Mouse (Mus musculus): ENCODE data around the gene Mgp. TPM values are rescaled to one million over a fixed set of nuclear protein-coding genes. Genes with fewer than 3 reads are reported as not detected.

The Mgp gene
- polyA plus RNA-seq, 1 experiment from 2014 or later, result 4.2 TPM

- 83% methylated on average over 1 of the region's 2 CpGs for WGBS
- Histone ChIP-seq H3K27ac (replicated peaks) (0 out of 2 replicates have a peak overlapping the region, but pooled peaks have one; percentile 66), H3K4me3 (no peak overlapping the region; the same call in 1 of the 2 replicates)
These were observed 37.2 kb upstream of the Mgp start for GRCm38 (mm10) chr6:136912751-136913265.

DNA sequence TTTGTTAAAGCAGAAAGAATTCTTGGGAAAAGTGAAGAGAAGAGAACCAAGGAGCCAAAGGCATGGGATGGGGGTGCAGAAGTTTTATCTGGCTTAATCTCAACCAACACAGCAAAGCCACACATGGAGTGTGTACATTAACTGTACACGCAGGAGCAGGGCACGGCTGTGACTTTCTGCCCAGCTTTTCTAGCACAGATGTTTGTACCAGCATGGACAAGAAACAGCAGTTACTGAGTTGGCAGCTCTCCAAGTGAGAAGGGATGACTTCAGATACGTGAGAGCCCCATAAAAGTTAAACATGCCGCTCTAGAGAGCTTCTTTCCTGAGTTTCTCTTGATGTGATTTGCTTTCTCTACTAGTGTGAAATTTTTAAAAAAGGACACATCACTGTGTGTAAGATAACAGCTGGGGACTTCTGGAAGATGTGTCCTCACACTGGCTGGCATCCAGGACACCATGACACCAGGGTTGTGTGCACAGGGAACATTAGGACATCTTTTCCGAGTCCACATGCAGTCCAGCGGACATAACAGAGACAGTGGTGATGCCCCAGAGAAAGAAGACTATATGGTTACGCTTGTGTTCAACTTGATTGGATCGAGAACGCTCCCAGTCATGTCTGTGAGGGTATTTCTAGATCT, 34.7 kb upstream of the Mgp start:
- Histone ChIP-seq H3K4me3 (no peak overlapping the region), H3K36me3 (replicated peaks) (no peaks in the 10 kb centered on the region), H3K27me3 (replicated peaks; ENCODE audit: low read depth, poor library complexity, severe bottlenecking) (0 out of 2 replicates have a peak, but pooled peaks cover 5% of the 10 kb centered on the region), H3K4me1 (peaks cover 29% of the 10 kb centered on the region), H3K27ac (replicated peaks) (no peak overlapping the region), H3K9me3 (no peaks in the 10 kb centered on the region)
- no peak for DNase-seq (ENCODE audit: low spot score)
- WGBS, result 95% methylated on average over 9 of the region's 9 CpGs

More at GRCm38 (mm10) chr6:136912751-136913265, 37.2 kb upstream of the Mgp start:
- Histone ChIP-seq H3K4me1 (peaks cover 14% of the 10 kb centered on the region), H3K27me3 (replicated peaks; ENCODE audit: low read depth, poor library complexity, severe bottlenecking) (0 out of 2 replicates have a peak, but pooled peaks cover 5% of the 10 kb centered on the region), H3K9me3 (no peaks in the 10 kb centered on the region), H3K36me3 (replicated peaks) (no peaks in the 10 kb centered on the region)
- no peak for DNase-seq (ENCODE audit: low spot score)

- DNase-seq (ENCODE audit: low spot score), result no peak
- 0 out of 2 replicates have a peak overlapping the region, but pooled peaks have one; percentile 30 for H3K27ac ChIP-seq (replicated peaks)
- H3K4me3 ChIP-seq, result no peak overlapping the region
These were observed 31.3 kb upstream of the Mgp start for GRCm38 (mm10) chr6:136906937-136907293.

DNA sequence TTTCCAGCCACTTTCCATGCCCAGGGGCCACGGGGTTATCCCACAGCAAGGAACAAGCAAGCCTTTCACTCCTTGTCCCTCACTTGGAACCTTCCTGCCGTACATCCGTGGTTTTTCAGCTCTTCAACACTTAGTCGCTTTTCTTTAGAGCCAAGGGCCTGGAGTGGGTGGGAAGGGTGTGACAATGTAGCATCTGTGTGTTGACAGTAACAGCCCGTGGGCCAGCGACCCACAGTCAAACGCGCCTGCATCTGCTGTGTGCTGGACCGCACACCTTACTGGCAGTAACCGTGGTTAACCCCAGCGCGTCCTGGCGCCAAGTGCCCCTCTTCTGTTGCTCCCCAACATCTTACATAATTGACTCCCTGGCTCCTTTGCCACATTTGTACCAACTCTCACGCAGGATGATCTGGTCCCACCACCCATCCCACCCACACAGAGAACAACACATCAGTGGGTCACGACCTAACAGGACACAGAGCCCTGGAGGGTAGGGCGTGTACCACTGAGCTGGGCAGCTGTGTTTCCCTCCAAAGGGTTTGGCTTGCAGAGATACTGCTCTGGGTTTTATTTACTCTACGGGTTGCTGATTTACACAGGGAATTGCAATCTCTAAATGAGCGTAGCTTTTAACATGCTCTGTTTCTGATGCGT, 30.8 kb upstream of the Mgp start:
- Histone ChIP-seq H3K36me3 (replicated peaks) (no peaks in the 10 kb centered on the region), H3K4me3 (no peak overlapping the region), H3K4me1 (peaks cover 15% of the 10 kb centered on the region), H3K27ac (replicated peaks) (no peak overlapping the region), H3K27me3 (replicated peaks; ENCODE audit: low read depth, poor library complexity, severe bottlenecking) (no peaks in the 10 kb centered on the region), H3K9me3 (no peaks in the 10 kb centered on the region)
- 70% methylated on average over 19 of the region's 19 CpGs for WGBS
- DNase-seq (ENCODE audit: low spot score), result no peak

More at GRCm38 (mm10) chr6:136906937-136907293, 31.3 kb upstream of the Mgp start:
- H3K9me3 ChIP-seq, result no peaks in the 10 kb centered on the region
- H3K27me3 ChIP-seq (replicated peaks; ENCODE audit: low read depth, poor library complexity, severe bottlenecking), result no peaks in the 10 kb centered on the region
- 65% methylated on average over 10 of the region's 10 CpGs for WGBS
- H3K36me3 ChIP-seq (replicated peaks), result no peaks in the 10 kb centered on the region
- peaks cover 15% of the 10 kb centered on the region for H3K4me1 ChIP-seq

GRCm38 (mm10) chr6:136903885-136904470, 28.4 kb upstream of the Mgp start:
- DNase-seq (ENCODE audit: low spot score), result no peak
- Histone ChIP-seq H3K27me3 (replicated peaks; ENCODE audit: low read depth, poor library complexity, severe bottlenecking) (no peaks in the 10 kb centered on the region), H3K36me3 (replicated peaks) (no peaks in the 10 kb centered on the region), H3K27ac (replicated peaks) (no peak overlapping the region), H3K4me1 (peaks cover 15% of the 10 kb centered on the region), H3K4me3 (no peak overlapping the region), H3K9me3 (no peaks in the 10 kb centered on the region)
- 71% methylated on average over 8 of the region's 8 CpGs for WGBS

GRCm38 (mm10) chr6:136902527-136902926, 26.9 kb upstream of the Mgp start:
- Histone ChIP-seq H3K4me1 (peaks cover 13% of the 10 kb centered on the region), H3K36me3 (replicated peaks) (no peaks in the 10 kb centered on the region), H3K27me3 (replicated peaks; ENCODE audit: low read depth, poor library complexity, severe bottlenecking) (no peaks in the 10 kb centered on the region), H3K4me3 (no peak overlapping the region), H3K9me3 (no peaks in the 10 kb centered on the region), H3K27ac (replicated peaks) (no peak overlapping the region)
- DNase-seq (ENCODE audit: low spot score), result no peak
- 87% methylated on average over 9 of the region's 9 CpGs for WGBS

DNA sequence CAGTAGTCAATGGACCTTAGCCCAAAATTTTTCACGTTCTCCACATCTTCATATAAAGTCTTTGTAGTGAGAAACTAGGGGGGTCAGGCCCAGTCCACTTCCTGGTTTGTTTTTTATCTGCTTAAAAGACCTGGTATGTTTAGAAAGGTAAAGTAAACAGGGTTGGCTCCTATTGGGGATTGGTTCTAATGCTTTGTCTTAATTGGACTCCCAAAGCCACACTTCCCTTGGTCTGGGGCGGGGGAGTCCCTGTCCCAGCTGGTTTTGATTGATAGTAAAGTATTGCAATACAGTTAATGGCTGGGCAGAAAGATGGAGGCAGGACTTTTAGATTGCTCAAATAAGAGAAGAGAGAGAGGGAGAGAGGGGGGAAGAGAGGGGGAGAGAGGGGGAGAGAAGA, 25.4 kb upstream of the Mgp start:
- H3K27ac ChIP-seq (replicated peaks), result no peak overlapping the region
- H3K4me3 ChIP-seq, result no peak overlapping the region
- no peaks in the 10 kb centered on the region for H3K9me3 ChIP-seq
- no peaks in the 10 kb centered on the region for H3K27me3 ChIP-seq (replicated peaks; ENCODE audit: low read depth, poor library complexity, severe bottlenecking)
- 73% methylated on average over 2 of the region's 2 CpGs for WGBS
- no peaks in the 10 kb centered on the region for H3K36me3 ChIP-seq (replicated peaks)
- H3K4me1 ChIP-seq, result no peaks in the 10 kb centered on the region
- DNase-seq (ENCODE audit: low spot score), result no peak

DNA sequence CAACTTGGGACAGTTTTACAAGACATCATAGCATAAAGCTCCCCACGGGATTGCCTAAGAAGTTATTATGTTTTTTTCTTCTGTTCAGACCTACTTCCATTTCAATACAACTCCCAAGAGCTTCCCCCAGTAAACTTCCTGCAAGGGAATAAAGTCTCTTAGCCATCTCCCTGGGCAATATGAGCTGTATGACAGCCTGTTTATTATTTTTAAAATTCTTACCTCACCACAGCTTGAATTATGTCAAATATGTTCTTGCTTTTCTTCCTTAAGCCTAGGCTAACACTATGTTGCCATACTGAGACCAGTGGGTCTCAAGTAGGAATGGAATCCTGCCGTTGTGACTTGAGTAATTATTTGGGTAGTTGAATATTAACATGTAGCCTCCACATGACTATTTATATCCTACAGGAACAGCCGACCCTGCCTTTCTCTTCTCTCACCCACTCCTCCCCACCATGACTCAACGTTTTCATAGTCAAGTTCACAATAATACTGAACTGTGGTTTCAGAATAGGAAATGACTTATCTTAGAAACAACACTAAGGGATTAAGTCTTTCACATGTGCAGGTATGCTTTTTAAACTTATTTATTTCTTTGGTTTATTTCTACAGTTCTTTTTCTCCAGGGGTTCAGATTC, 24.9 kb upstream of the Mgp start:
- H3K4me1 ChIP-seq, result no peaks in the 10 kb centered on the region
- H3K27me3 ChIP-seq (replicated peaks; ENCODE audit: low read depth, poor library complexity, severe bottlenecking), result no peaks in the 10 kb centered on the region
- H3K9me3 ChIP-seq, result no peaks in the 10 kb centered on the region
- DNase-seq (ENCODE audit: low spot score), result no peak
- H3K27ac ChIP-seq (replicated peaks), result no peak overlapping the region
- no peaks in the 10 kb centered on the region for H3K36me3 ChIP-seq (replicated peaks)
- 84% methylated on average over 4 of the region's 4 CpGs for WGBS
- H3K4me3 ChIP-seq, result no peak overlapping the region

- Histone ChIP-seq H3K36me3 (replicated peaks) (no peaks in the 10 kb centered on the region), H3K4me1 (peaks cover 4% of the 10 kb centered on the region; the same call in 1 of the 2 replicates), H3K27ac (replicated peaks) (no peak overlapping the region), H3K27me3 (replicated peaks; ENCODE audit: low read depth, poor library complexity, severe bottlenecking) (no peaks in the 10 kb centered on the region), H3K4me3 (no peak overlapping the region), H3K9me3 (no peaks in the 10 kb centered on the region)
- DNase-seq (ENCODE audit: low spot score), result no peak
- WGBS, result 84% methylated on average over 2 of the region's 2 CpGs
These were observed 23.3 kb upstream of the Mgp start for GRCm38 (mm10) chr6:136898954-136899353.

GRCm38 (mm10) chr6:136898222-136898621, 22.6 kb upstream of the Mgp start:
- Histone ChIP-seq H3K27ac (replicated peaks) (no peak overlapping the region), H3K9me3 (no peaks in the 10 kb centered on the region), H3K4me1 (peaks cover 4% of the 10 kb centered on the region; the same call in 1 of the 2 replicates), H3K4me3 (no peak overlapping the region), H3K36me3 (replicated peaks) (no peaks in the 10 kb centered on the region), H3K27me3 (replicated peaks; ENCODE audit: low read depth, poor library complexity, severe bottlenecking) (no peaks in the 10 kb centered on the region)
- 74% methylated on average over 4 of the region's 4 CpGs for WGBS
- DNase-seq (ENCODE audit: low spot score), result no peak

GRCm38 (mm10) chr6:136897789-136898188, 22.2 kb upstream of the Mgp start:
- Histone ChIP-seq H3K4me1 (peaks cover 4% of the 10 kb centered on the region; the same call in 1 of the 2 replicates), H3K9me3 (no peaks in the 10 kb centered on the region), H3K36me3 (replicated peaks) (no peaks in the 10 kb centered on the region), H3K27ac (replicated peaks) (no peak overlapping the region), H3K4me3 (no peak overlapping the region), H3K27me3 (replicated peaks; ENCODE audit: low read depth, poor library complexity, severe bottlenecking) (no peaks in the 10 kb centered on the region)
- no peak for DNase-seq (ENCODE audit: low spot score)
- 78% methylated on average over 4 of the region's 4 CpGs for WGBS

- no peaks in the 10 kb centered on the region for H3K9me3 ChIP-seq
- no peak for DNase-seq (ENCODE audit: low spot score)
- H3K36me3 ChIP-seq (replicated peaks), result no peaks in the 10 kb centered on the region
- no peak overlapping the region for H3K4me3 ChIP-seq
- WGBS, result 60% methylated on average over 15 of the region's 15 CpGs
- H3K27ac ChIP-seq (replicated peaks), result no peak overlapping the region
- H3K4me1 ChIP-seq, result peaks cover 4% of the 10 kb centered on the region; the same call in 1 of the 2 replicates
- no peaks in the 10 kb centered on the region for H3K27me3 ChIP-seq (replicated peaks; ENCODE audit: low read depth, poor library complexity, severe bottlenecking)
These were observed 19.1 kb upstream of the Mgp start for GRCm38 (mm10) chr6:136894532-136895339.
